Mouse (Mus musculus) fibroblast of lung, adult 2 months (primary cell): ENCODE results near the gene D10Wsu102e.
"Not testable (repeated sequence)": the region's sequence is repeated elsewhere in the genome, so short reads cannot be mapped to it uniquely, and the experiment has no call there.

Source experiments
- DNase-seq: peaks from one replicate; pipeline ENCODE4 v3.0.0-alpha.2; 2011; ENCODE audit warnings: low read depth

D10Wsu102e gene

DNA sequence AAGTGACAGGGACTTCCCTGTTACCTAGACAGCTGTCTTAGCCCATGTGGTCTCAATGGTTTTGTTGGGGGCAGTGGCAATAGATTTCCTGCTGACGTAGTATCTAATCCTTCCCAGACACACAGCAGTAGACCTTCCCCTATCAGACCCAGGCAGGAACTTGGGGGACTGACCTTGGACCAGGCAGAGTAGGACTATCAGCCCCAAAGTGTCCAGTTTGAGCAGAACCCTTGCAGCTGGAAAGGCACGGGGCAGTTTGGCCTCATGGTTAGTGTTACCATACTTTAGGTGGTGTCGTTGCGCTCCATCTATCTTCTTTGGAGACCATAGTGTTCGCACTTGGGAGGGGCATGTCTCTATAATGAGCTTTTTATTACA lies 13.7 kb upstream of the D10Wsu102e start:
- DNase-seq, result no peak

DNA sequence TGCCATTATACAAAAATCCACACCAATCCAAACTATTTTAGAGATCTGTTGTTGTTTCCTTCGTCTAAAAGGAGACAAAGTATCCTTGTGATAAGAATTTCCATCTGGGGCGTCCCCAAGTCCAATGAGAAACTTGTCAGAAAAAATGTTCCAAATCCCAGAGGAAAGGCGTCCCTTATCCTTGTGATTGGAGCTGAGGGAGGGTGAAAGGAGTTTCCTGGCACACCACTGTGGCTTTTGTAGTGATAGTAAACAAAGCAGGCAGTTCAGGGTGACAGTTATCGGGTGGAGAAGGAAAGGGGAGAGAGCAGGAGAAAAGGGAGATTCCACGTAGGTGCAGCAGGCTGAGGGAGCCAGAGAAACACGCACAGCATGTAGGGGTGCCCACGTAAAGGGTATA lies 12.5 kb upstream of the D10Wsu102e start:
- no peak for DNase-seq

DNA sequence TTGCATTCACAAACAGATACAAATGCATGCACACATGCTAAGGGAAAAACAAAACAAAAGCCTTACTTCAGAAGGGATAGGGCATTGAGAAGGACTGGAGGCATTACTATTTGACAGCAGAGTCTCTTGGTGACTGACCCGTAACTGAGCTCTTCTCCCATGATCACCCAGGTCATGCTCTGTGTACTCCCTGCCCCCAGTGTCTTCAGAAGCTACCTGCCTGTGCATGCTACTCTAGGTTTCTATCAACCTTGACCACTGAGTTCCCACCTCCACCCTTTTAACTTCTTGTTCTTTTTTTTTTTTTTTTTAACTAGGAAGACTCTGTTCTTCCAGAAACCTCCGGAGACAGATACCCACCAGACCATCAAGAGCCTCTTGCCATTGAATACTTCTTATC lies 9.3 kb upstream of the D10Wsu102e start:
- DNase-seq, result no peak

DNA sequence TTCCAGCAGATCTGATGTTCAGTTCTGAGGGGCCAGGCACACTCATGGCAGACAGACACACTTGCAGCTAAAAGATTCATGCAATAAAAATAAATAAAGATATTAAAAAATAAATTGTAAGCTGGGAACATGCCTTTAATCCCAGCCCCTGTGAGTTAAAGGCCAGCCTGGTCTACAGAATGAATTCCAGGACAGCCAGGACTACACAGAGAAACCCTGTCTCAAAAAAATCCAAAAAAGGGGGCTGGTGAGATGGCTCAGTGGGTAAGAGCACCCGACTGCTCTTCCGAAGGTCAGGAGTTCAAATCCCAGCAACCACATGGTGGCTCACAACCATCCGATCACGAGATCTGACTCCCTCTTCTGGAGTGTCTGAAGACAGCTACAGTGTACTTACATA lies 8.2 kb upstream of the D10Wsu102e start:
- not testable (repeated sequence) for DNase-seq

DNA sequence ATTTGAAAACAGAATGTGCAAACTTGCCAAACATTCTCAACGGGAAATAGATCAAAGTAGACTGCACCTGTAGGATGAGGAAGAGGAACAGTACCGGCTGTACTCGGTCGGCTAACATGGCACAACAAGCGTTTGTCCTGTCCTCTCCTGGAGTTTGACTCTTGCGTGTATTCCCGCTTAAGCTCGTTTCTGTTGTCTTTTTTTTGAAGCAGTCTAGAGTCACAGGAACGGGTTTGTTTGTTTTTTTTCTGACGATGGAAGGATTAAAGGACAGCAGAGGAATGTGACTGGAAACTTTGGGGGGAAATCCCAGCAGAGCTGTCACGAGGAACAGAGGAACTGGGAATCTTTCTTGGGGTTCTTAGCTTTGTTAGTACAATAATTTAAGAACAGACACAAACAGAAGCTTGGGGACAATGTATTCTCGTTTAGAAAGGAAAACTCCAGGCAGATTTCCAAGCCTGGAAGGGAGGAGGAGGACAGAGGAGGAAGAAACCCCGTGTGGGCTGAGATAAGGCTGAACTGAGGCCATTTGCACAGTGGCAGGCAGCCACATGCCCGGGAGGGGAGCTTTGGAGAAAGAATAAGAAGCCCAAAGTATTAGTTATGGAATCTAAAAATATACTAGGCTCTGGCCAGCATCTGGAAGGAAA lies 6.2 kb upstream of the D10Wsu102e start:
- no peak for DNase-seq

DNA sequence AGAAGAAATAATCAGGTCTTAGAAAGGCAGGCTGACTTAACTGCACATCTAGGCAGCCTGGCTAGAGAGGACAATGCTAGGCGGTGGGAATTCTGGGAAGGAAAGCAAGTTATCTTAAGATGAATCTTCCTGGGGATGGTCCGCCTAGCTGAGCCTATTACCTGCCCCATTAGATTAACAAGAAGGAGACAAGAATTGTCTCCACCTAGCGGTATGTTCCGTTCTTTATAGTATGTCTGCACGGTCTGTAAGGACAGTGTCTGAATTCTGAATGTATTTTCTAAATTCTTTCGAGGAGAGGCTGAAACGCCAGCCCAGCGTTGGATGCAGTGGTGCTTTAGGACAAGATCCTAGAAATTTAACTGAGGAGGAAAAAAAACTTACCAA lies 5.7 kb upstream of the D10Wsu102e start:
- no peak for DNase-seq

DNA sequence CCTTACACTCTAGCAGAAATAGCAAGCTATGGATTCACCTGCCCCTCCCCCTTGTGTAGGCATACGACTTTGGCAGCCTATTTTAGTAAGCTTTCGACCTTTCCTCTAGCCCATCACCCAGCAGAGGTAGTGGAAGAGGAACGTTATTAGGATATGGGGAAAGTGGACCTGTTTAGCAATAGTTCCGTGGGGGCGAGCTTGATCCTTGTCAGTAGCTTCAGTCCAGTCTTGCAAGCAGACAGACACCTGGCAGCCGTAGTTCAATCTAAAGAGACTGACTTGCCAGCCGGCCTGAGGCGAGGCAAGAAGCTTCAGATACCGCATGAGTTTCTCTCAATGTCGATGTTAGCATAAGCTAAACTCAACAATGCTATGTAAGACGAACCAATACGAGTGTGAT lies 3.6 kb upstream of the D10Wsu102e start:
- no peak for DNase-seq

DNA sequence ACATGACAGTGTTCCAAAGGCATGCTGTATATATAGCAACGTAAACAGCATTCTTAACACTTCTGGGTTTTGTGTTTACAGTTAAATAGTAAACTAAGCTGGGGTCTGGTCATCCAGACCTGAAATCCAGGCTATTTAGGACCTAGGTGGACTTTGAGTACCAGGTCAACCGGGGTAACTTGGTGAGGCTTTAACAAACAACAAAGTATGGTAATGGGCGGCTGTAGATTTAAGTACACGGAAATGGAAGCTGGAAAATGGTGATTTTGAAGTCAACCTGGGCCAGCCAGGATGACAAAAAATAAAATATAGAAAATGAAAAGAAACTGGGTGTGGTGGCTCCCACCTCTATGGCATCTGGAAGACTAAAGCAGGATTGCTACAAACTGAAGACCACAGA lies 570 bp upstream of the D10Wsu102e start:
- DNase-seq, result no peak

DNA sequence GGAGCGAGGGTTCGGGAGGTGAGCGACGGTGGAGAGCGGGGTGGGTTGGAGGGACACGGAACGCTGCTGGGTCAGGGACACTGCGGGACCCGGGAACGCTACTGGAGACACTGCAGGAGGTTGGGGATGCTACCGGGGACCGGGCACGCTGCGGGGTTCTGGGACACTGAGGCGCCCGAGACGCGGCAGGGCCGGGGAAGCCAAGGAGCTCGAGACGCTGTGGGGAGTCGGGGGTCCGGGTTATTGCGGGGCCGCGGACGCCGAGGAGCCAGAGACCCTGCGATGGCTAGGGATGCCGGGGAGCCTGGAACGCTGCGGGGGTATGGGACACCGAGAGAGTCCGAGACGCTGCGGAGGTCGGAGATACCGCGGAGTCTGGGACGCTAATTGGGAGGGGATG lies 335 bp downstream of the D10Wsu102e start:
- DNase-seq, result no peak

DNA sequence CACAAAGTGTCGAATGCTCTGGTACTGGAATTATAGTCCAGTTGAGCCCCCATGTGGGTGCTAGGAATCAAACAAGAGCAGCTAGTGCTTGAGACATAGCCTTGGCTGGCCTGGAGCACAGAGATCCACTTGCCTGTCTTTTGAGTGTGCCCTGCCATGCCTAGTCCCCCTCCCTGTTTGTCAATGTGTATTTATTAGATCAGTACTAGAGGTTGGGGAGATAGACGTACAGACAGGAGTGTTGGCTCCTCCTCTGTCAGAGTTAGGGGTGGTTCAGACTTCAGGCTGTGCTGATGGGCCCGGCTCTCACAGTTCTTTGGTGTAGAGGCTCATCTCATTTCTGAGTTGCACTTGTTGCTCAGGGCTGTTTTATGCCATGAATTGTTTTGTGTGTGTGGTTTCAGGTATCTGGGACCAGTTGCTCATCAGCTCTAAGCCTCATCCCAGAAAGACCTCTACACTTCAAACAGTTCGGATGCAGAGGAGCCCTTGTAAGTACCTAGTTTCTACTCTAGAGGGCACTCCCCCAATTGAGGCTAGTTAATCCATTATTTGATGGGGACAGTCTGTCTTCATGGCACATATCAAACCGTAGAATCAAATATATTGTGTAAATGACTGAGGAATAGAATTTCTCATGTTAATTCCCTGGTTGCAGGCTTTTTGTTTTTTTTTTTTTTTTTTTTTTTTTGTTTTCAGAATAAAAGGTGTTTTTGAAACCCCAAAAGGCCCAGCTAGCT lies 1.8 kb downstream of the D10Wsu102e start:
- DNase-seq, result no peak

DNA sequence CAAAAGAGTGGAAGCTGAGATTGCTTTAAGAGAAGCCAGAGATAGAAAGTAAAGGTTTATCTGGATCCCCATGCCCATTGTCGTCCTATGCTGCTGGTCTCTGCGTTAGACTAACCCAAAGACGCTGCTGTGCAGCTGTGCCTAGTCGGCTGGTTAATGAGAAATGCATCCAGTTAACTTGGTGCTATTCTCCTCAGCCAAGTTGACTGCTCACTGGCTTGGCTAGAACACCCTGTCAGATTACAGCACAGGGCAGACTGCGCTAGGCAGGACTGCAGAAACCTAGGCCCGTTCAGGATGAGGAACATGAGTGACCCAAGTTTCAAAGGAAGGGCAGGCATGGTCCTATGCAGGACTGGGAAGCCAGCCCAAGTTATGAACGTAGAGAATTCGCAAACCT lies 3.4 kb downstream of the D10Wsu102e start:
- DNase-seq, result no peak

DNA sequence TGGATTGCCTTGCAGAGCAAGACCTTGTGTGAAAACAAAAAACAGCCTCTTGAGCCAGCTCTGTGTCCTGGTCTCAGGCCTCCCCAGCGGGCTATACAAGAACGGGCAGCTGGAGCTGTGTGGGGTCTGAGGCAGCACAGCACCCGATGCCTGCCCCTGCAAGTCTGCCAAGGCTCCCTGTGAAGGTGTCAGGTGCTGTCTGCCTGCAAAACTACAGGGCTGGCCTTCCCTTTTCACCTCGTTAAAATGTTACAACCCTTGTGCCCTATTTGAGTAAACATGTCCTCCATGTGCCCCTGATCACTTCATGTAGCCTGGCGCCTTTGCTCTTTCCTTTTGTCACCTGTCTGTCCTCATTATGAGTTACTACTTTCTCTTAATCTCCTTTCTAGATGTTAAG lies 8.9 kb downstream of the D10Wsu102e start:
- DNase-seq, result no peak

DNA sequence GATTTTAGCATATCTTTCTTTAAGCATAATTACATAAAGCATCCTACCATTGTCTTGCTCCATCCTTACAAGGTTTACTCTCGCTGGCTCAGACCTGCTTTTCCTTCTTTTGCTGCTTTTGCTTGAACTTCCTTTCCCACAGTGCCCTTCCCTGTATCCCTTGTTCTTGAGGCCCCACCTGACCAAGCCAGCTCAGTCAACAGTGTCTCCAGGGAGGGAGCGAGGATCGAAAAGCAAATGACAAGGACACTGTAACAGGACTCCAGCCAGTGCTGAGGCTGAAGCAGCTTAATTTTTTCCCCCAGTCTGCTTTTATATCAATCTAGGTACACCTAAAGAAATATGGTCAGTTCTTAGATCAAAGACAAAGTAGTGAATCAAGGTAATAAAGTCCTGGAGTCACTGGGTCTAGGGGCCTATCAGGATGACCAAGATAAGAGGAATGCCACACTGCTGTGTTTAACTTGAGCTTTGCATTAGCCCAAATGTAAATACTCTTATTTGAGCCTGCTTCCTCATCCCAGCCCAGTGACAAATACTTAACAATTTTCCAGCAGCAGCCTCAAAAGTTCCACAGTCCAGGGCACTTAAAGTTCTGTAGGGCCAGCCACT lies 14.1 kb downstream of the D10Wsu102e start:
- DNase-seq, result no peak

DNA sequence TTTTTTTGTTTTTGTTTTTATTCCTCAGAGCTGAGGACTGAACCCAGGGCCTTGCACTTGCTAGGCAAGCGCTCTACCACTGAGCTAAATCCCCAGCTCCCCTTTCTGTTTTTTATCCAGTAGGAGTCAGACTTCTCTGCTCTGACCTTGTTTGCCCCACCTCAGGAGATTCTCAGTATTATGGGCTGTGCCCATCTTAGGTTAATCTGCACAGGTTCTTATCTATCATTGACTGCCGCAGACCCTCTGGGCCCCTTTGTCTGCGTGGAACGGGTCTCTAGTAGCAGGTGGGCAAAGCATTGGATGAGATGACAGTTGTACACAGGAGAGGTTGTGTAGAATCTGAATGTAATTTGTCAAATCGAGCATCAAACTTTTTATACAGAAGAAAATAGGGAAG lies 15.4 kb downstream of the D10Wsu102e start:
- DNase-seq, result not testable (repeated sequence)

DNA sequence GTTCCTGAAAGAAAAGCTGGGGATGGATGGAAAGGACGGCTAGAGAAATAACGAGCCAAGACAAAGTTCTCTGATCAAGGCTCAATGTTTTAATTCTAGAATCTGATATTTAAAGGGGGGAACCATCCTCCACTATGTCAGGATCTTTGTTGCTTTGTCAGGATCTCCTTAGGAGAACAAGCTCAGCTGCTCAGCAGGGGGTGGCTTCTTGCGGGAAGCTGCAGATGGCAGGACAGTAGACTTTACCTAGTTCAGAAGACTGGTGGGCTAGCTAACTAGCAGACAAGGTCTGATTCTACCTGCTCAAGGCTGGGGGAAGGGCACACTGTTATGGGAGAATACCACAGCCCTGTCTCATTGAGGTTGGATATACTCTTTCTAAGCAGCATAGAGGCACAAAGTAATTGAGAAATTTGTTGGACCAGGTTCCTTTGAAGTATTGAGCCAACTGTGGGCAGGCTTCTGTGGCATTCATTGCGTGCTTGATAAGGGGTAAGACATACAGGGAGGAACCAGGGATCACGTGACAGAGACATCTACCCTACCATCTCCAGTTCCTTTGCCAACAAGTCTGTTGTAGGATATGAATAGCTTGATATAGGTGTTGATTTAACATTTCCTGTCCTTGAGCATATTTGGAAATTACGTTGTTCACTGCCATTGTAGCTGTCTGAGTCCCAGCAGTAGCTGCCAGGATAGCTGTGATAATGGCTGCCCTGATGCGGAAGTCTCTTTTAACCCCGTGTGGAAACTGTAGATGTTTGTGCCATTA lies 17.1 kb downstream of the D10Wsu102e start:
- DNase-seq, result no peak

DNA sequence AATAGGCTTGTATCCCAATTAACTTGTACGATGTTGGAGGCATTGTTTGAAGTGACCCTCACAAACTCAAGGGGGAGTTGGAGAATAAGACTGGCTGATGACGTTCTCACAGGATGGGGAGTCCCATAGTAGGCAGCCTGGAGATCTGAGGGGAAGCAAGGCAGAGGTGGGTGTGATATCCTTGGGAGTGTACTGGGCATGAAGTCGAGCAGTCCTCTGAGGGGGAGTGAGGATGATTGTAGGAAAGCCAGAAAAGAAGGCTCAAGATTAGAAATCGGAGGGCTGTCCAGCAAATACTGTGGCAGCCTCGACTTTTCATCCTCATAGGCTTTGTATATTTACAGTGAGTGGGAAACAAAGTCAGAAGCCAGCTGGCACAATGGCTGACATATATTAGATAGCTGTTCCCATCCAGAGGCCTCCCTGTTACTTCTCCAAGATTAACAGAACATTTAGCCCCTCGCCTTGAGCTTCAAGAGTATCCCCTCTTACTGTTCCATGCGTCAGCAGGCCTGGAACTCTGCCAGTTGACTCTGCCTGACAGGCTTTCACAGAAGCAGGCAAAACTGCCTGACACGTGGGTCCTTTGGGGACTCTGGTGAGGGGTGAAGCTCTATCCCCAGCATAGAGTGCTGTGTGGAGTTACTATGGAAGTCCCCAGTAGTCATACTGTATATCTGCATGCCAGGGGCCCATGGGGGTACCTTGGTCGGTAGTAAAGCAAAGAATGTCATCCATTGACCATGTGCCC lies 18.2 kb downstream of the D10Wsu102e start:
- no peak for DNase-seq

DNA sequence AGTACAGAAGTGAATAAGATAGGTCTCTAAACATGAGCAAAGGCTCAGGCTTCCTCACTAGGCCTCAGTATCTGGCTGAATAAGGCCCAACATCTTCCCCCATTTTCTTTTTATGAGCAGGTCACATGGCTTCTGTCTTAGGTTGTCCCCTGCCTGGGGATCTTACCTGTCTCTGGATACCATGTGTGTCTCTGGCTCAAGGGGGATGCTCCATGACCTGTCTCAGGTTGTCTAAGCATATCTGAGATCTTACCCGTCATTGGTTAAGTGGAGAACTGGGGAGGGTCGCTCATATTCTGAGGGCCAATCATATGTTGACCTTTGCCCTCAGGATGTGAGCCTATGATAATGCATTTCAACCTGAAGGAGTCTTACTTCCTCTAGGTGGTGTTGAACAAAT lies 20.5 kb downstream of the D10Wsu102e start:
- DNase-seq, result no peak

DNA sequence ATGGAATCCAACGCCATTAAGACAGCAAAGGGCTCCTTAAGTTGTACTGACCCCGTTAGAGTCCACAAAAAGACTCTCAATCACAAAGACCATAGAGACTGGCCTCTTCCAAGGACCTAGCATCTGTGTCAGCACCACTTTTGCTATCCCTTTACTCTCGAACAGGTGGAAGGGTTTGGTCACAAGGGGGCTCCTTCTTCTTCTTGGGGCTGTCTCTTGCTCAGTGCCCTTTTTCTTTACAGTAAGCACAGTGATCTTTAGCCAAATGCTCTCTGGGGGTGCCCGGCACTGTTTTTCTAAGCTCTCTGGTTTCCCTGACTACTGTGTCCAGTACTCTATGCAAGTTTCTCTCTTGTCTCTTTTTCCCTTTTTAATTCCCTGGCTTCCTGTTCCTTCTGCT lies 22.5 kb downstream of the D10Wsu102e start:
- no peak for DNase-seq

DNA sequence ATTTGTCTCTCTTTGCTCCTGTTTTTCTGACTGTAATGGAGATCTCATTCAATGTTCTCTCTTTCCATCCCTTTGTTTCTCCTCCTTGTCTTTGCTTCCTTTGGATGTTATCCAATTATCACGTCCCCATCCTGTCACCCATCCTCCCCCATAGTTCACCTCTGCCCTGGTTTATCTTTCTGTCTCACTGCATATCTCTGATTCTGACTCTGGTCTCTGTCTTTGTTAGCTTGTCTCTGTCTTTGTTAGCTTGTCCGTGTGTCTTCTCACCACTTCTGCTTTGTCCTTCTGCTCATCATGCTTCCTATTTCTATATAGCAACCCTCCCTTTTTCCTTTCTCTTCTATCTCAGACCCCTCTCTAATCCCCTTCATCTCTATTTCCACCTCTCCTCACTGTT lies 23.0 kb downstream of the D10Wsu102e start:
- no peak for DNase-seq

DNA sequence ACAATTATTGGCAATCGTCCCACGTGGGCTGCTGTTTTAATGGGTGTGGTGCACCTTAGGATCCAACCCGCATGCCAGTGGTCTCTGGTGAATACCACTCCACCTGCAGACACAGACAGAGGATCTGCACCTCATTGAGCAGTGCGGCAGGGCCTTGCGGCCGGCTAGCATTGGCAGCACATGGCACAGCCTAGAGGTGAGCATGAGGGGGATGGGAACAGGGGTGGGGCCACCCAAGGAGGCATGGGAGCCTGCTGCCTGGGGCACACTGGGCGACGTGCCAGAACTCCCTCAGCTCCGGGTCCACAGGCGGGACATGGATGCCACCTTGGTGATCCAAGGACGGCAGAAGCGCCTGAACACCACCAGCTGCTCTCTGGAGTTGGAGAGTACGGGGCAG lies 23.8 kb downstream of the D10Wsu102e start:
- DNase-seq, result no peak

DNA sequence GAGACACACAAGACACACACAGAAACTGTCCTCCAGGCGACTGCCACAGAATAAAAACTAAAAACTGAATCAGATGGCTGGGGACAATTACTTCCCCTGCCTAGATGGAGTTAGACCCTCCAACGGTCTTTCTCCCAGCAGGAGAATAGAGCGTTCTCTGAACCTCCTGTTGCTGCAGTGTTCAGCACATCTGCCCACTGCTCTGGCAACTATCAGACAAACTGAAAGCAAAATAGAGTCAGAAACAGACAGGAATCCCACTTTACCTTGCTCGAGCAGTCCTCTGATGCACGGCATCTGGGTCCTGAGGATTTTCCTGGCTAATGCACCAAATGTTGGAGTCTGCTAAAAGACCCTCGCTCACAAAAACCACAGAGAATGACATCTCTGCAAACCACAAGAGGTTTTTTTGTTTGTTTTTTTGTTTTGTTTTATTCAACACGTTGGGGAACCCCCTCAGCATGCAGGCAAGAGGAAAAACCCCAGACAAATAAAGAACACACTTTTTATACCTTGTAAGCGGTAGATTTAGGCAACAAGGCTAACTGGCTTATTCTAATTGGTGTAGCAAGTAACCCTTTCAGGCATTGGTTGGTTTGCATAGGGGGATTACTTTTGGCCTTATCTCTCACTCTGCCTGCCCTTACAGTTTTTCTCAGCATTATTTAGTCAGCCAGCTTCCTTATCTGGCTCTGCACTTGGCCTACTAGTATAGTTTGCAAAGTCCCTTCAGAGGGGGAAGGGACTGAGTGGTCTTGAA lies 24.6 kb downstream of the D10Wsu102e start:
- DNase-seq, result no peak
